Mouse (Mus musculus): ENCODE measurements around the gene 1810009A15Rik.
"Not testable (repeated sequence)": the region's sequence is repeated elsewhere in the genome, so short reads cannot be mapped to it uniquely, and the experiment has no call there.

The 1810009A15Rik gene

GRCm38 (mm10) chr19:8875031-8875430 lies 13.6 kb upstream of the 1810009A15Rik start:
- no peak for DNase-seq (ENCODE audit: low read depth, low spot score)

- DNase-seq (ENCODE audit: low read depth, low spot score) = peak; percentile 74
Measured at GRCm38 (mm10) chr19:8880311-8881033, 8.2 kb upstream of the 1810009A15Rik start, which contains the start of gene Uqcc3. Uqcc3 (minus strand) TSS chr19:8880923.

GRCm38 (mm10) chr19:8881034-8881392 lies 7.6 kb upstream of the 1810009A15Rik start:
- no peak for DNase-seq (ENCODE audit: low read depth, low spot score)

- DNase-seq (ENCODE audit: low read depth, low spot score) = no peak
Measured at GRCm38 (mm10) chr19:8883616-8884015, 5.0 kb upstream of the 1810009A15Rik start, which contains the start of the genes Lbhd1 and Gm49403. Lbhd1 (plus strand) TSS chr19:8883732. Gm49403 (plus strand) TSS chr19:8883930.

- DNase-seq (ENCODE audit: low read depth, low spot score) = no peak
Measured at GRCm38 (mm10) chr19:8886916-8887584, 1.6 kb upstream of the 1810009A15Rik start.

- no peak for DNase-seq (ENCODE audit: low read depth, low spot score)
Measured at GRCm38 (mm10) chr19:8887585-8888463, 829 bp upstream of the 1810009A15Rik start.

GRCm38 (mm10) chr19:8892829-8893766 lies 4.4 kb downstream of the 1810009A15Rik start, which contains the start of gene Ints5:
Ints5 (plus strand) TSS chr19:8893005.
- peak; percentile 68 for DNase-seq (ENCODE audit: low read depth, low spot score)

- no peak for DNase-seq (ENCODE audit: low read depth, low spot score)
Measured at GRCm38 (mm10) chr19:8895397-8895960, 6.8 kb downstream of the 1810009A15Rik start.

- not testable (repeated sequence) for DNase-seq (ENCODE audit: low read depth, low spot score)
Measured at GRCm38 (mm10) chr19:8896231-8896630, 7.6 kb downstream of the 1810009A15Rik start.

GRCm38 (mm10) chr19:8897211-8897864 lies 8.7 kb downstream of the 1810009A15Rik start:
- not testable (repeated sequence) for DNase-seq (ENCODE audit: low read depth, low spot score)

GRCm38 (mm10) chr19:8897865-8898495 lies 9.3 kb downstream of the 1810009A15Rik start, which contains the start of gene Ganab:
Ganab (plus strand) TSS chr19:8898071.
- DNase-seq (ENCODE audit: low read depth, low spot score) = peak; percentile 90

GRCm38 (mm10) chr19:8898576-8898975 lies 9.9 kb downstream of the 1810009A15Rik start:
- no peak for DNase-seq (ENCODE audit: low read depth, low spot score)

- no peak for DNase-seq (ENCODE audit: low read depth, low spot score)
Measured at GRCm38 (mm10) chr19:8899079-8899478, 10.4 kb downstream of the 1810009A15Rik start.

DNA sequence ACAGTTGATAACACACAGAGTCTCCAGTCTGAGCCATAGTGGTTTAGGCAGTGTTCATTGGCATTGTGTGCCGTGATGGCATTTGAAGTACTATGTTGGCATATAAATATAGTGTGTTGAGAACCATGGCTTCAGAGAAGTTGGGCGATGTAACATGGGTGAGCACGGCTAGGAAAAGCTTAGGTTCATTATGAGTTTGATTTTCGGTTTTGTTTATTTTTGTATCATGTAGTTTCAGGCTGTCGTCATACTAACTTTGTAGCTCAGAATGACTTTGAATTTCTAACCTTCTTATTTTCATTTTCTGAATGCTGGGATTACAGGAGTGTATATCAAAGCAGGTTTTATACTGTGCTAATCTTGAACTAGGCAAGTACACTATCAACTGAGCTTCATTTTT lies 14.8 kb downstream of the 1810009A15Rik start:
- DNase-seq (ENCODE audit: low read depth, low spot score) = no peak

DNA sequence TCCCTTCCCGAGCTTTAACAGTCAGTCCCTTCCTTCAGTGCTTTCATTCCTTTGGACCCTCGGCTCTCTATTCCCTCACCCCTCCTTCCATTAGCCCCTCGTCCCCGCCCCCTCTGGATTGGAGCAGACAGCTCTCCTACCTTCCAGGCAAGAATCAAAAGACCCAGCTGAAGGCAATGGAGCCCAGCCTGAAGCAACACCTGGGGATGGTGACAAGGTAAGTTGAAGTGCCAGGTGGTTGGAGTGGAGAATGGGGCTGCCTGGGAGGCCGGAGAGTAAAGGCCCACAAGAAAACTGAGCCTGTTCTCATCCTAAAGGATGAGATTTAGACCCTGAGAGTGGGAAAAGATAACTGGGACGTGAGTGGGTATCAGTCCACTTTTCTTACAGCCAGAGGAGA lies 19.9 kb downstream of the 1810009A15Rik start:
- DNase-seq (ENCODE audit: low read depth, low spot score) = no peak

DNA sequence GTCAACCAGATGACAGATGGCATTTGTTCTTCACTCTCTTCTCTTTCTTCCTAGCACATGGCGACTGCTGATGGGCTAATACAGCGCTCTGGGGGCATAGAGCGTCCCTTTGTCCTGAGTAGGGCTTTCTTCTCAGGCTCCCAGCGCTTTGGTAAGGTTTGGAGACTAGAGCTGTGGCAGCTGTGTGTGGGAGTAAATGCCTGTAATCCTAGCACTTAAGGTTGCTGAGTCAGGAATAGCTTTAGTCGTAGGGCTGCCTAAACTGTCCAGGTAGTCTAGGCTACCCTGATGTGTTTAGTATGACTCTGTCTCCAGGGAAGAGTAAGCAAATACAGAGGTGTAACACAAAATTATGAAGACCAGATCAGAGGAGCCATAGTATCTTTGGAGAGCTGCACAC lies 23.2 kb downstream of the 1810009A15Rik start:
- DNase-seq (ENCODE audit: low read depth, low spot score) = no peak

DNA sequence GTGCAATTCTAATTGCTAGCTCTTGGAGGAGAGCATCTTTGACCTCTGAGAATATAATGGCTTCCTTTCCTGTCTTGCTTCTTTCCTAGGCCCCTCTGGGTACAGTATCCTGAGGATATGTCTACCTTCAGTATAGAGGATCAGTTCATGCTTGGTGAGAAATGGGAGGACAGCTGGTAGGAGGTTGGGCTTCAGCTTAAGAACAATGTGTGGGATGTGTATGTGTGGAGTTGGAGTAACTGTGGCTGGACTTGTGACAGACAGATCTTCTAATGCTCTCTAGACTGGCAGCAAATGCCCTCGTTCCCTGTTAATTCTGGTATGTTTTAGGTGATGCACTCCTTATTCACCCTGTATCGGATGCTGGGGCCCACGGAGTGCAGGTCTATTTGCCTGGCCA lies 25.6 kb downstream of the 1810009A15Rik start:
- DNase-seq (ENCODE audit: low read depth, low spot score) = no peak

DNA sequence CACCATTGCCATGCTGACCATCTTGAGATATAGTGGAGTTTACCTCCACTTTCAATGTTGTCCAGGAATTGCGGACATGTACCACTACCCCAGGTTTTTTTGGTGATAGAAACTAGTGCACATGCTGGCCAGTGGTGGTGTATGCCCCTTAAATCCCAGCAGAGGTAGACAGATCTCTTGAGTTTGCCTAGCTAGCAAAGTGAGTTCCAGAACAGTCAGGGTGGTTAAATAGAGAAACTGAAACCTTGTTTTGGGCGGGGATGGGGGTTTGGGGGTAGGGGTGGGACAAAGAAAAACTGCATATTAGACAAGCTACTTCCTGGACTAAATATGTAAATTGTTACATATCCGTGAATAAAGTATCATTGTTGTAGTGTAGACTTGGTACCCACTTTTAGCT lies 30.3 kb downstream of the 1810009A15Rik start:
- DNase-seq (ENCODE audit: low read depth, low spot score) = no peak

DNA sequence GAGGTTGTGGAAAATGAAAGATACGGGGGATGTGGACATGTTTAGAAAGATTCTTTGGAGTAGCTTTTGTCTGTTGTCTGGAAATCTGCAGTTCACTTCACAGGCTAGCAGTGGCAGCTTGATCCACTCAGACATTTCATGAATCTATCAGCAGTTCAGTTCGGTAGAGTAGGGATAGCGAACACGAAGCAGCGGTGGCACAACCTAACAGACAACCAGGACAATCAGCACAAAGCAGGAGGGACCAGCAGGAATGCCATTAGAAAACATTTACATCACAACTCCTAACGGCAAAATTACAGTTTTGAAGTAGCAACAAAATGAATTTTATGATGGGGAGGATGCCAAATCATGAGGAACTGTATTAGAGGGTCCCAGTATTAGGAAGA lies 31.0 kb downstream of the 1810009A15Rik start:
- DNase-seq (ENCODE audit: low read depth, low spot score) = no peak

Data from brain, embryonic 18.5 days (tissue).